Mouse (Mus musculus): Measurements from ENCODE around the gene Klhdc1. TPM values are rescaled to one million over a fixed set of nuclear protein-coding genes. Genes with fewer than 3 reads are reported as not detected.

Gene Klhdc1
- polyA plus RNA-seq (2015; fragmentation: Nextera tagmentation; extraction: Ambion mirVana) = 10.5 and 11.4 TPM in 2 replicates

DNA sequence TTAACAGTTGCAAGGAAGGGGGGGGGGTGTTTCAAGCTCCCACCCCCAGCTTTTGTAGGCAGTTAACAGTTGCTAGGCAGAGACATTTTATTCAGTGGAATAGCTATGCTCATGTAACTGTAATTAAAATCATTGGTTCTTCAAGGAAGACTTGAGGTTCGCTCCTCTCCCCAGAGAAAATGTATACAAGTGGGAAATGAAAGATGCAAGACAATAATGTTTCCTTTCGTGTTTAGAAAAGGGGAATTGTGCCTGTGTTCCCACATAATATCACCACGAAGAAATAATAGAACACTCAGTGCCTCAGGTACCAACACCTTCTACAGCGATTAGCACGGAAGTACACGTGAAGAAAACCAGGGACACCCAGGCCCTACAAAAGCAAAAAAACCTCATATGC lies at the start of gene Klhdc1:
Gene Klhdc1 (plus strand): TSS at position 301 of the 400 bp plus-strand sequence.

GRCm38 (mm10) chr12:69196444-69197377 lies 44.3 kb upstream of the Klhdc1 start, which contains the start of gene Gm49383:
Gene Gm49383, minus strand, starts transcription at chr12:69197104.

GRCm38 (mm10) chr12:69198164-69198535 lies 42.8 kb upstream of the Klhdc1 start, which contains the start of gene Dnaaf2:
Gene Dnaaf2, minus strand, starts transcription at chr12:69198429.

GRCm38 (mm10) chr12:69204052-69204833 lies 36.7 kb upstream of the Klhdc1 start, which contains the start of gene Gm49384:
Gene Gm49384, minus strand, starts transcription at chr12:69204267.

GRCm38 (mm10) chr12:69227776-69228466 lies 13.1 kb upstream of the Klhdc1 start, which contains the start of gene Pole2:
Gene Pole2, minus strand, starts transcription at chr12:69228195.

GRCm38 (mm10) chr12:69296511-69297410 lies 55.8 kb downstream of the Klhdc1 start, which contains the start of gene Klhdc2:
Gene Klhdc2, plus strand, starts transcription at chr12:69296681.

Other genes starting within 250 kb of the Klhdc1 start
- gene Rps29, start 82.0 kb upstream of the Klhdc1 start, polyA plus RNA-seq (2015; fragmentation: Nextera tagmentation; extraction: Ambion mirVana) = 1,267 and 1,559 TPM in 2 replicates
- gene Lrr1, start 72.4 kb upstream of the Klhdc1 start, polyA plus RNA-seq (2015; fragmentation: Nextera tagmentation; extraction: Ambion mirVana) = 2.5 and 3.4 TPM in 2 replicates
- 498 and 516 TPM in 2 replicates for gene Rpl36al, start 57.1 kb upstream of the Klhdc1 start, polyA plus RNA-seq (2015; fragmentation: Nextera tagmentation; extraction: Ambion mirVana)
- 29.5 and 42.3 TPM in 2 replicates for gene Mgat2, start 57.0 kb upstream of the Klhdc1 start, polyA plus RNA-seq (2015; fragmentation: Nextera tagmentation; extraction: Ambion mirVana)
- gene Gm49383, start 44.1 kb upstream of the Klhdc1 start, polyA plus RNA-seq (2015; fragmentation: Nextera tagmentation; extraction: Ambion mirVana) = 4.6 and 5.0 TPM in 2 replicates
- gene Dnaaf2, start 42.7 kb upstream of the Klhdc1 start, polyA plus RNA-seq (2015; fragmentation: Nextera tagmentation; extraction: Ambion mirVana) = 2.8 and 4.1 TPM in 2 replicates
- gene Gm49384, start 36.9 kb upstream of the Klhdc1 start, polyA plus RNA-seq (2015; fragmentation: Nextera tagmentation; extraction: Ambion mirVana) = 3.6 and 4.5 TPM in 2 replicates
- gene Pole2, start 13.0 kb upstream of the Klhdc1 start, polyA plus RNA-seq (2015; fragmentation: Nextera tagmentation; extraction: Ambion mirVana) = 4.9 and 5.1 TPM in 2 replicates
- 96.8 and 99.8 TPM in 2 replicates for gene Klhdc2, start 55.5 kb downstream of the Klhdc1 start, polyA plus RNA-seq (2015; fragmentation: Nextera tagmentation; extraction: Ambion mirVana)
- gene Nemf, start 116.0 kb downstream of the Klhdc1 start, polyA plus RNA-seq (2015; fragmentation: Nextera tagmentation; extraction: Ambion mirVana) = 44.1 and 44.9 TPM in 2 replicates
- 36.7 and 51.6 TPM in 2 replicates for gene Arf6, start 131.0 kb downstream of the Klhdc1 start, polyA plus RNA-seq (2015; fragmentation: Nextera tagmentation; extraction: Ambion mirVana)
- 1.2 and 1.6 TPM in 2 replicates for gene Gm9887, start 131.3 kb downstream of the Klhdc1 start, polyA plus RNA-seq (2015; fragmentation: Nextera tagmentation; extraction: Ambion mirVana)